Mouse (Mus musculus) stomach, postnatal 0 days (tissue): Measurements from ENCODE around the gene Bmp2k.

Experiments used
- CTCF ChIP-seq: IDR thresholded peaks from 2 replicates; pipeline ENCODE4 v1.5.1; 2016; ENCODE audit warnings: antibody characterized with exemption, low read depth, mild to moderate bottlenecking, moderate library complexity
- EP300 ChIP-seq: optimal IDR thresholded peaks from 2 replicates; pipeline ENCODE3; 2016; ENCODE audit warnings: antibody characterized with exemption

DNA sequence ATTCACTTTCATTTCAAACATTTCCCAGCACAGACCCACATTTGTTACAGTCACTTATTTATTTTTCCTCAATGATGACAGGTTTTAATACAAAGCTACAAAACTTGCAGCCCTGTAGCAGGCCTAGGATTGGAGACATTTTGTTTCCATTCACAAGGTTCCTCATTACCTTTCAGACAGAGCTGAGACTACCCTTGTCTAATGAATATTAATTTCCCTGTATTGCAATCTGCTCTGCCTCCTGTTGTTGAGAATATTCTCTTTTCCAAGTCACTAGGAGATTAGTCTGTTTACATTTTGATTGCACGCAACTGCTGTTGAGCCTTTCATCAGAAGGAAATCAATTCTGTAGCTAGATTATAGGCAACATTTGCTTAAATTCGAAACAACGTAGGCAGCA is 22.4 kb upstream of the Bmp2k start:
- TF ChIP-seq CTCF, result no peak
- TF ChIP-seq EP300, result no peak
